Mouse (Mus musculus) cerebellum, adult 11-12 months (tissue): ENCODE results near the gene Prtg.

Experiments used
- DNase-seq: peaks from one replicate; pipeline ENCODE4 v3.0.0; 2022

Gene Prtg

DNA sequence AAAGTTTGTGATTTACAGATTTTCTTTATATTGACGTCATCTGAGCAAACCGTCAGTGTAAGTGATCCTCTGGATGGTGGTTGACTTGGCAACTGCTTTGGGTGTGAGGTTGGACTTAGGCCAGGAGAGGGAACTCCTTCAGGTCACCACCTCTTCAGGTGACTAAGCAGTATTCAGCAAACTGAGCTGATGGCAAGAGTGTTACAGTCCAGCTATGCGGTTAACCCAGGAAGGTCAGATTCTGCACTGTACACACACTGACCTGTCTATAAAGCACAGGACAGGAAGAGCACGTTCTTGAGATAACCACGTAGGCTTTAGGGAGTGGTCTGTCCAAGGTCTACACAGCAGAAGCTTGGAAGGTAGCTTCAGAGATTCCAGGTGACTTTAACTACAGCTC, 3.9 kb downstream of the Prtg start:
- no peak for DNase-seq

- DNase-seq = no peak
These were observed 5.4 kb downstream of the Prtg start for GRCm38 (mm10) chr9:72812091-72812490.

DNA sequence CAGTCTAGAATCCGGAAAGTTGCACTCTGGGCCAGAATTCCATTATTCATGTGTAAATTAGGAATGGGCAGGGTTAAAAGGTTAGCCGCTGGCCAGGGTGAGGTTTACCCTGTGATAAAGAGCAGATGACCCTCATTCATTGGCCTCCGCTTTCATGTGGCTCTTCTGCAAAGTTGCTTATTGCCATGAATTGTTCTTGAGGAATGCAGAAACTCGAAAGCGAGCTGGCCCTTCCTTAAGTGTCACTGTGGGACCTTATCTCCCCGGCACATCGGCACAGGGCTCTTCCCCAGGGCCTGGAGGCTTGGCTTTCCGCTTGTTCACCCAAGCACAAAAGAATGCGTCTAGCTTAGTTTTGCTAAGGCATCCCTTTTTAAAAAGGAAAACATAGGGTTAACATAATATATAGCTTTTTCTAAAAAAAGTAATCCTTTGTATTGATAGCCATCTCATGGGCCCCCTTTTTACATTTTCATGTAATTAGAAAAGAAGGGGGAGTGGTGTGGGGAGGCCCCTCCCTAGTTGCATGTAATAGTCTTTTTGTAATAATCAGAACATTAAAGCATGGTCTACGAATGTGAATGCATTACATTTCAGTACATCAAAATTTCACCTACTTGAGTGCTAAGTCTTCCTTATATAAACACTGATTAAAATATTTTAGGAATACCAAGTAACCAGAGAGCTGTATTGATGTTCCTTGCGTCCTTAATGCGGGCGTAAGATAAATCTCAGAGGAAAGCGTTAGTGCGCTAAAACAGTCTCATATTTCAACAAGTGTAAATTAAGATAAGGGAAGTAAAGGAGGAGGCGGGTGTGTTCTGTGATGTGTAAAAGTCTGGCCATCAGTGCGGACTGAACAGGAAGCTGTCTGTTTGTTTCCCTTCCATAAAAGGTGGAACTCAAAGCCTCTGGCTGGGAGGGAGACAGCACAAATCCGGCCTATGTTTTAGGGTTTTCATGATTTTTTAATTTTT, 6.2 kb downstream of the Prtg start:
- no peak for DNase-seq

DNA sequence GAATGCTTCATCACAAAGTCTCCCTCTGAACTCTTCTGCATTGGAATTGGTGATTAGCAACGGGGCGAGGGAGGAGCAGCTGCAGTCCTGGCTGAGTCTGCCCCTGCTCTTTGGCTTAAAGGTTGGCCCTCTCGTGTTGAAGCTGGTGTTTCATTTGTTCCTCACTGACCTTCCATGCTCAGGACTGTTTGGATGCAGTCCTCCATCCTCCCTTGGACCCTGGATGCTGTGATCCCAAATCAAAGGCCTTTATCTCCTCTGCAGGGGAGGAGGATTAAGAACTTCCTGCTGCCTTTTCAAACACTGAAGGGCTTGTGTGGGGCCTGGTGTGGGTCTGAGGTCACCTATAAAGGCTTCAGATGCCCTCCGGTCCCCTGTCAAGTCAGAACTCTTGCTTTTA, 18.8 kb downstream of the Prtg start:
- DNase-seq = no peak

DNA sequence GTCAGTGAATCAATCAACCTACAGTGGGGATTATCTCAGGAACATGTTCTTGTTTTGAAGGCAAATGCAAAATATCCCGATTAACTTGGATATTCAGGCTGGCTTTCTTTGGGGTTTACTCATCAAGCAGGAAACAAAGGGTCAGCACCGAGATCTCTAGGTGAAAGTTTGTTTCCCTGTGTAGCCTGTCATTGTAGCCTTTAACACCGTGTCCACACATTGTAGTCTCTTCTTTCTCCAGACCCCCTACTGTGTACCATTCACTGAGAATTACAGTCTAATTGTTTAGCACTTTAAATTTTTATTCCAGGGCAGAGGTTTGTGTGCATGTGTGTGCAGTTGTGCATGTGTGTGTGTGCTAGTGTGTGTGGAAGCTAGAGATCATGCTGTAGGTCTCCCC, 19.3 kb downstream of the Prtg start:
- no peak for DNase-seq

DNA sequence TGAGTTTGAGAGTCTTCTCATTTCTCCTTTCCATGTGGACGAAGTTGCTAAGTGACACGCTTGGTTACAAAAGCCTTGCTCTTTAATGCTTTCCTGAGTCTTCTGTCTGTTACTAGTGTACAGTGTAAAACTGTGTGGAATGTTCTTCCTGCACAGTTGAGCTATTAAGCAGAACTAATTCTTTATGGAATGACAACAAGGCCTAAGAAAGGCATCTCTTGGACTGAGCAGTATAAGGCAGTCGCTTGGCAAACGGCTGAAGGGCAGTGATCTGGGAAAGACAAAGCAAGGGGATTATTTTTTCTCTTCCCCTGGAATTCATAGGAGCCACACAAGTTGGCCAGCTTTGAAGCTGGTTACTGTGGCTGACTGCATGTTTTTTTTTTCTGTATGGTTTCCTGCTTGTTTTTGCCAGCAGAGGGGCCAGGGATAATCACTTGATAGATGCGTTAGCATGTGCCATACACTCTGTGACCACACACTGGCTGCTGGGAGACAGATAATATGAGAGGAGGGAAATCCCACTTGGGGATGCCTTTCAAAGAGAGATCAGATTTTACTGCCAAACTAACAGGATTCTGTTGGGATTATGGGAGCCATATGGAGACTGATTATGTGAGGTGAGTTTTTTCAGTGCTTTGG, 22.1 kb downstream of the Prtg start:
- no peak for DNase-seq

- DNase-seq = no peak
These were observed 27.5 kb downstream of the Prtg start for GRCm38 (mm10) chr9:72833992-72834696.

DNA sequence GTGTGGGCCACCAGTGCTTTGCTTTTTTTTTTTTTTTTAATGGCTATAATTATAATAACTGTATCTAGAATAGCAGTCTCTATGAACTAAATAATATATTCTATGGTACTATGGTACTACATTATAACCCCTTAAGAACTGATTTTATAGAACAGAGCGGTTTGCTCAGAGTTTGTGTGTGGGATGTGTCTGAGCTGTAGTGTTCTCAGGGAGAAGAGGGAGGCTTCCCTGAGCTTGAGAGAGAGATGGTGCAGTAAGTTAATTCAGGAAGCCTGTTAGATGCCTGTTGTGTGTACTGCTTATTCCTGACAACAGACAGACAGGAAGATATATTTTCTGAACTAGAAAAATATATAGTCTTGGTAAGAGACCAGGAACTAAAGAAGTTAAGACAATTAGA, 28.3 kb downstream of the Prtg start:
- DNase-seq = no peak

- no peak for DNase-seq
These were observed 30.2 kb downstream of the Prtg start for GRCm38 (mm10) chr9:72836708-72837495.

- DNase-seq = no peak
These were observed 31.0 kb downstream of the Prtg start for GRCm38 (mm10) chr9:72837598-72838160.

DNA sequence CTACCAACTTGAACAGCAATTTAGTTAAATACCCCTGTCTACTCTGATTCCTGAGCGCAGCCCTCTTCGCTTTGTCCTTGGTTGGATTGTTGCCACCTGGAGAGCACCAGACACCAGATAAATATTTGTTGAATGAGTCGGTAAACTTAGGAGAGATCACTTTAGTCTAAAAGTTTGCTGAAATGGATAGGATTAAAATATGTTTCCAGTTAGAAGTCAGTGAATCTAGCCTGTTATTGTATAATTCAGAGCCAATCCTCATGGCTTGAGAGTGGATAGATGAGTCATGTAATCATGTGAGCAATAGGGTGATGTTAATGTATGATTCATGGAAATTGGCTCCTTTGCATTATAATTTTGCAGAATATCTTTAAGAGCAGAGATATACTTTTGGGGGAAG, 31.6 kb downstream of the Prtg start:
- no peak for DNase-seq

GRCm38 (mm10) chr9:72839346-72839990, 32.8 kb downstream of the Prtg start:
- DNase-seq = no peak

DNA sequence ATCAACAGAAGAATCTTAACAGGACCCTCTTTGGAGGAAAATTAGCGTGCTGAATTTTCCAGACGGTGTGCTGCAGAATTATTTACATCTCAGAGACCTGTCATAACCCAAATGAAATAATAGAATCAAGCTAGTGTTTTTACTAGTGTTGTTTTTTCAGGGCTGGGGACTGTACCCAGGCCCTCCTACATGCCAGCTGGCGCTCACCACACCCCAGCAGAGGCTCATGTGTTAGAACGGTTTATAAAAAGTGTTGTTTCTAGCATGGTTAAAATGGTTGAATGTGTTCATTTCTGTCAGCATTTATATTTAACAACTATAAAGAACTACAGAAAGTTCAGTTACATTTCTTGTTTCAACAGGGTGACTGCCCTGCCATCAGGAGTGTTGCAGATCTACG, 37.8 kb downstream of the Prtg start:
- no peak for DNase-seq

DNA sequence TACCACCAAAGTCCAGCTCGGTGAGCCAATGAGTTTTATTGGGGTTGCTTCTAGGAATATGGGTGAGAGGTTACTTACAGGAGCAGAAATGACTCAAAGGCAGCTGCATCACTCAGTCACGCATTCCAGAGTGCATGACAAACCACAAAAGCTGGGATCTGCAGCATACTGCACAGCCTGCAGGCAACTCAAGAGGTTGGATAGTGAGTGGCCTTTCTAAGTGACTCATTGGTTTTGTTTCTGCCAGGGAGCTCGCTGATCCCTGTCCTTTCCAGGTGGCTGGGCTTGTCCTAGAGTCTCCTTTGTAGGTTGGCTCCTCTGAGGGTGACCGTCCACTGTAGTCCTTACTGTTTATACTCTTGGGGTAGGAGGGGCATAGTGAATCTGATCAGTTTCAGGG, 39.5 kb downstream of the Prtg start:
- no peak for DNase-seq

- DNase-seq = no peak
These were observed 44.9 kb downstream of the Prtg start for GRCm38 (mm10) chr9:72851541-72851940.

- DNase-seq = no peak
These were observed 45.3 kb downstream of the Prtg start for GRCm38 (mm10) chr9:72851979-72852378.

GRCm38 (mm10) chr9:72853681-72854190, 47.1 kb downstream of the Prtg start:
- no peak for DNase-seq

GRCm38 (mm10) chr9:72856721-72857120, 50.0 kb downstream of the Prtg start:
- no peak for DNase-seq

- DNase-seq = no peak
These were observed 54.1 kb downstream of the Prtg start for GRCm38 (mm10) chr9:72860764-72861163.

DNA sequence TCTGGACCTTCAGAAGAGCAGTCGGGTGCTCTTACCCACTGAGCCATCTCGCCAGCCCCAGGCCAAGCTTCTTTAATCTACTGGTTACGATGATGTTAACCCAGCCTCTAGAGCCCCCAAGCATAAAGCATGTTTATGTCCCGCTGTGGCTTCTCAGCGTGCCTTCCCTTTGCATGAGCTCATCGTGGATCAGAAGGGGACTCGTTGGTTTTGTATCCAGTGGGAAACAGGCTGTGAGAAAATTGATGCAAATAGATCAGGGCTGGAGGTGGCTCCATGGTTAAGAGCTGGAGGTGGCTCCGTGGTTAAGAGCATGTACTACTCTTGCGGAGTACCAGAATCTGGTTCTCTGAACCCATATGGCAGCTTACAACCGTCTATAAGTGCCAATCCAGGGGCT, 54.6 kb downstream of the Prtg start:
- no peak for DNase-seq

DNA sequence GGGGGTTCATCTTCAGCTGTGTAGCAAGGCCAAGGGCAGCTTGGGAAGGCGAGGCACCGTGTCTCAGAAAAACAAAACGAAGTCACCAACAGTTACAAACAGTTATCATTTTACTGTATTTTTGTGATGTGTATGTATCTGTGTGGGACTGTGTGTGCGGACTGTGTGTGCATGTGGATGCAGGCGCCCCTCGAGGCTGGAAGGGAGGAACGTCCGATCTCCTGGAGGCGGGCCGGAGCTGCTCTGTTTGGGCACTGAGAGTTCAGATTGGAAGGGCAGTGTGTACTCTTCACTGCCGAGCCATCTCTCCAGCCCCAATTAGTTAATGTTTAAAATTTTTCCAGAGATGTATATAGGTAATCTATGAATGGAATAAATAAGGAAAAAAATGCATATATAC, 55.5 kb downstream of the Prtg start:
- no peak for DNase-seq

DNA sequence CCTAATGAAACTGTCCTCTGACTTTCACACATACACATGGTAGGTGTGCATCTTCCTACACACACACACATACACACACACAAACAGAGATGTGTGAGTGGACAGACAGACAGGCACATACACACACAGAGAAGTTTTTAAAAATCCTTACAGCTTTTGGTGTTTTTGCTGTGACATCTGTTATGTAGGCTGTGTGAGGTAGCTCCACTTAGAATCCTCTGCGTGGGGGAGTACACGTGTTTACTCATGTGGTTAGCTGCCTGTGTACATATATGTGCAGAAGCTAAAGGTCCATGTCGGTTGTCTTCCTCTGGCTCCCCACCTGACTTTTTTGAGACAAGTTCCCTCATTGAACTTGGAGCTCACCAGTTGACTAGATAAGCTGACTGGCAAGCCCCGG, 56.3 kb downstream of the Prtg start:
- no peak for DNase-seq
